Mouse (Mus musculus): ENCODE measurements at regions not wholly inside any gene's neighbourhood (a gene's known extent, or its start where the extent isn't known, plus 50 kb on each side); places are given as distances from the start of the nearest gene placed in this dataset.

GRCm38 (mm10) chr2:133724310-133724709 lies 172.4 kb downstream of the Bmp2 start:
- H3K4me3 ChIP-seq (replicated peaks), result no peak overlapping the region
- H3K4me1 ChIP-seq (ENCODE audit: control insufficient read depth), result no peaks in the 10 kb centered on the region
- H3K9me3 ChIP-seq (ENCODE audit: control insufficient read depth, low read length), result no peaks in the 10 kb centered on the region
- no peaks in the 10 kb centered on the region for H3K36me3 ChIP-seq (ENCODE audit: control insufficient read depth)
- no peak for TF ChIP-seq TAL1 (IDR thresholded peaks at IDR 0.05; ENCODE audit: low read length)
- TF ChIP-seq GATA1 (IDR thresholded peaks at IDR 0.05; ENCODE audit: low read length), result no peak
- H3K27me3 ChIP-seq (ENCODE audit: control insufficient read depth), result no peaks in the 10 kb centered on the region; the same call in 1 of the 2 replicates

DNA sequence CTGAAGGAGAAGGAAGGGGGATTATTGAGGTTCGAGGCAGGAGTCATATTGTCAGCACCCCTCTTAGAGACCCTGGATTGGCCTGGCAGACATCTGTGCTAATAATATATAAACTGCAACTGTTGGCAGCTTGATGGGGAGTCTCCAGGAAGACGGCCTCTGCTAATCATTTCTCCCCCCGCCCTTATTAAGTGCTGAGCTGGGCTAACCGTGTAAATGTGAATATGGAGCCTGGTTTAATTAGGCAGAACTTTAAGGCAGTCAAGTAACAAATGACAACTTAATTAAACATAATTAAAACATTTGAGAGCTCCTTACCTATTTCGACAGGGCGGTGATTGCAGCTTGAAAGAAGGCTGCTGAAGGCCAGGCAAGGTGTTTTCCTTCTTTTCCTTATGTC lies 172.8 kb downstream of the Bmp2 start:
- Histone ChIP-seq H3K4me1 (ENCODE audit: control insufficient read depth) (no peaks in the 10 kb centered on the region), H3K36me3 (ENCODE audit: control insufficient read depth) (no peaks in the 10 kb centered on the region), H3K9me3 (ENCODE audit: control insufficient read depth, low read length) (no peaks in the 10 kb centered on the region), H3K27me3 (ENCODE audit: control insufficient read depth) (no peaks in the 10 kb centered on the region; the same call in 1 of the 2 replicates), H3K4me3 (replicated peaks) (no peak overlapping the region)
- TF ChIP-seq TAL1 (IDR thresholded peaks at IDR 0.05; ENCODE audit: low read length) (no peak), GATA1 (IDR thresholded peaks at IDR 0.05; ENCODE audit: low read length) (no peak)

GRCm38 (mm10) chr2:133734469-133735225 lies 182.7 kb downstream of the Bmp2 start:
- H3K27me3 ChIP-seq (ENCODE audit: control insufficient read depth), result no peaks in the 10 kb centered on the region
- no peaks in the 10 kb centered on the region for H3K36me3 ChIP-seq (ENCODE audit: control insufficient read depth)
- no peak for TF ChIP-seq GATA1 (IDR thresholded peaks at IDR 0.05; ENCODE audit: low read length)
- no peak for TF ChIP-seq TAL1 (IDR thresholded peaks at IDR 0.05; ENCODE audit: low read length)
- no peaks in the 10 kb centered on the region for H3K4me1 ChIP-seq (ENCODE audit: control insufficient read depth)
- no peaks in the 10 kb centered on the region for H3K9me3 ChIP-seq (ENCODE audit: control insufficient read depth, low read length)
- no peak overlapping the region for H3K4me3 ChIP-seq (replicated peaks)

DNA sequence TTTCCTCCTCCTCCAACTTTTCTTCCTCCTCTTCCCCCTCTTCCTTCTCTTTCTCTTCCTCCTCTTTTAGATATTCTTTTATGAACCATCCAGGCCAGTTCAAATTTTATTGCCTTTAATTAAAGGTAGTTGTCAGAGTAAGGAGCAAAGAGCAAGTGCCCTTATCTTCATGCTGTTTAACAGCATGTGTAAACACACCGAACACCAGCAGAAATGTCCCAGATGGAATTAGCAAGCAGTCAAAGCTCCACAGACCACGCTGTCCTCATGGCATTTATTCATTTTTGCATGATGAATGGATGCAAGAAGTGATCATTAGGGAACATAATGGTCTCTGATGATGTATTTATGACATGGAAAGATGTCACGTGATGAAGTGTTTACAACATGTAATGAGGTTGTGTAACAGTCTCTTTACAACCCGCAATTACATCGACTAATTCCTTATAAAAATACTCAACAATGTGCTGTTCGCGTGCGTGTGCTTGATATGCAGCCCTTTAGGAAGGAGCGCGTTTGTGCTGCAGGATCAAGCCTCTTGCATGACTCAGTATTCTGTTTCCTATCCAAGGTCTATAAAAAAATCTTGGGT lies 187.0 kb downstream of the Bmp2 start:
- Histone ChIP-seq H3K9me3 (ENCODE audit: control insufficient read depth, low read length) (no peaks in the 10 kb centered on the region), H3K4me1 (ENCODE audit: control insufficient read depth) (no peaks in the 10 kb centered on the region), H3K36me3 (ENCODE audit: control insufficient read depth) (no peaks in the 10 kb centered on the region), H3K27me3 (ENCODE audit: control insufficient read depth) (no peaks in the 10 kb centered on the region), H3K4me3 (replicated peaks) (no peak overlapping the region)
- TF ChIP-seq GATA1 (IDR thresholded peaks at IDR 0.05; ENCODE audit: low read length) (no peak), TAL1 (IDR thresholded peaks at IDR 0.05; ENCODE audit: low read length) (no peak)

- TF ChIP-seq GATA1 (IDR thresholded peaks at IDR 0.05; ENCODE audit: low read length), result no peak
- no peak for TF ChIP-seq TAL1 (IDR thresholded peaks at IDR 0.05; ENCODE audit: low read length)
- H3K4me3 ChIP-seq (replicated peaks), result no peak overlapping the region
- no peaks in the 10 kb centered on the region for H3K4me1 ChIP-seq (ENCODE audit: control insufficient read depth)
- no peaks in the 10 kb centered on the region for H3K27me3 ChIP-seq (ENCODE audit: control insufficient read depth)
- H3K9me3 ChIP-seq (ENCODE audit: control insufficient read depth, low read length), result no peaks in the 10 kb centered on the region
- H3K36me3 ChIP-seq (ENCODE audit: control insufficient read depth), result no peaks in the 10 kb centered on the region
These were observed 196.5 kb downstream of the Bmp2 start for GRCm38 (mm10) chr2:133748493-133748892.

DNA sequence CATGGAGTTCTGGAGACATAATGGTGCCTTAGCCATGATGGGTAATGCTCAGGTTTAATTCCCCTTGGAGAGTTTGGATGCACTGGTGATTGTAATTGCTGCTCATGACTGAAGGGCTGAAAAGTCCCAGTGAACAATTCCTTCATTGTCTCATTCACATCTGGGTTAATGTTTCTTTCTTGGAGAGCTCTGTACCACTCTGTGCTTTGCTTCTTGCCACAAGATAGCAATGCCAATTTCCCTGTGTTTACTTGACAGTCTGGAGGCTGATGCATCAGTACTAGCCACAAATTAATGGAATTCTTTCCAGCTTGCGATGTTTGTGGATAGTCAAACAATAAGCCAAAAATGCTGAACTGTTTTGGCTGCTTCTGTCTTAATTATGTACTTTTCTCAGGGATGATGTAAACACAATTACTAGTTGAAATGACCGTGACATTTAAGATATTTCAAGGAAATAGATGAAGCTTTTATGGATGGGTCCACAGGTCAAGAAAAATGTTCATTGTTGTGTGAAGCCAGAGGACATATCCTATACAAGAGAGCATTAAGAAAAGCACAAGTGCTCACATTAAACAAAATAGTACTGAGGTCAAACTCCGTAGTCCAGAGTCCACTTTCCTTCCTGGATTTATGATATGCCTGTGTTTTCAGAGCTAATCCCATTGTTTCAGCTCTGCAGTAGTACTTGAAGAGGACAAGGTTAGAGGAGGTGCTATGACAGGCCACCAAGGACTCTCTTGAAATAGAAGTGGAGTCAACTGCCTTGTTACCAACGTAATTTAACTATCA lies 198.1 kb downstream of the Bmp2 start:
- no peaks in the 10 kb centered on the region for H3K4me1 ChIP-seq (ENCODE audit: control insufficient read depth)
- no peak overlapping the region for H3K4me3 ChIP-seq (replicated peaks)
- H3K36me3 ChIP-seq (ENCODE audit: control insufficient read depth), result no peaks in the 10 kb centered on the region
- H3K9me3 ChIP-seq (ENCODE audit: control insufficient read depth, low read length), result no peaks in the 10 kb centered on the region
- no peaks in the 10 kb centered on the region for H3K27me3 ChIP-seq (ENCODE audit: control insufficient read depth)
- no peak for TF ChIP-seq GATA1 (IDR thresholded peaks at IDR 0.05; ENCODE audit: low read length)
- TF ChIP-seq TAL1 (IDR thresholded peaks at IDR 0.05; ENCODE audit: low read length), result no peak

DNA sequence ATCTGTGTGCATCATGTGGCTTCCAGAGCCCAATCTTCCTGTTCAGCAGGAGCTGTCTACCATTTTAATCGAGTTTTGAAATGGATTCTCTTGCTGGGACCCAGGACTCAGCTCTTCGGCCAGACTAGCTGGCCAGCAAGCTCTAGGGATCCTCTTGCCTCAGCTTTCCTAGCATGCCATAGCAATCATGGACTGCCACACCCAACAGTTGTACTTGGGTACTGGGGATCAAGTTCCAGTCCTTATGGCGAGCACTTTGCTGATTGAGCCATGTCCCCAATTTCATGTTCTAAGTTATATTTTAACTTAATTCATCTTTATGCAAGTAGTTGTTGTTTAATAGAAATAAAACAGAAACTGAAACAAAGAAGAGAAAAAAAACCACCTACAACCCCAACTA lies 202.1 kb downstream of the Bmp2 start:
- Histone ChIP-seq H3K9me3 (ENCODE audit: control insufficient read depth, low read length) (no peaks in the 10 kb centered on the region), H3K4me3 (replicated peaks) (no peak overlapping the region), H3K36me3 (ENCODE audit: control insufficient read depth) (no peaks in the 10 kb centered on the region), H3K27me3 (ENCODE audit: control insufficient read depth) (no peaks in the 10 kb centered on the region), H3K4me1 (ENCODE audit: control insufficient read depth) (no peaks in the 10 kb centered on the region)
- TF ChIP-seq GATA1 (IDR thresholded peaks at IDR 0.05; ENCODE audit: low read length), result no peak
- TF ChIP-seq TAL1 (IDR thresholded peaks at IDR 0.05; ENCODE audit: low read length), result no peak

DNA sequence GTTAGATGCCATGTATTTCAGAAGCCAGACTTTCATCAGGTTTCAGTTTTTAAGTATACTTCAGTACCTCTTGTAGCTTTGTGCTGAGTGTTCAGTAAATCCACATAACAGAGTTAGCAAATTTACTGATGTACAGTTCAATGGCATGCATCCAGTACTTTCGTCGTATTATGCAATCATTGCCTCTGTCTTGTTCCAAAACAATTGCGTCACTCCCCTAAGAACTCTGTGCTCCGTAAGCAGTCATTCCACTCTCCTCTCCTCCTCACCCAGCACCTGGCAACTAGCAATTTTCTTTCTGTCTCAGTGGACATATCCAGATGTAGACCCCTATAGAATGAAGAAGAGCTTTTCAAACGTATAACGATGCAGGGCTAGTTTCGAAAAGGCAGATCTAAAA lies 209.5 kb downstream of the Bmp2 start:
- no peak for TF ChIP-seq GATA1 (IDR thresholded peaks at IDR 0.05; ENCODE audit: low read length)
- no peak for TF ChIP-seq TAL1 (IDR thresholded peaks at IDR 0.05; ENCODE audit: low read length)
- H3K27me3 ChIP-seq (ENCODE audit: control insufficient read depth), result no peaks in the 10 kb centered on the region
- H3K4me1 ChIP-seq (ENCODE audit: control insufficient read depth), result no peaks in the 10 kb centered on the region
- H3K9me3 ChIP-seq (ENCODE audit: control insufficient read depth, low read length), result no peaks in the 10 kb centered on the region
- H3K4me3 ChIP-seq (replicated peaks), result no peak overlapping the region
- H3K36me3 ChIP-seq (ENCODE audit: control insufficient read depth), result no peaks in the 10 kb centered on the region

- Histone ChIP-seq H3K9me3 (ENCODE audit: control insufficient read depth, low read length) (no peaks in the 10 kb centered on the region), H3K36me3 (ENCODE audit: control insufficient read depth) (no peaks in the 10 kb centered on the region), H3K27me3 (ENCODE audit: control insufficient read depth) (no peaks in the 10 kb centered on the region), H3K4me3 (replicated peaks) (no peak overlapping the region), H3K4me1 (ENCODE audit: control insufficient read depth) (no peaks in the 10 kb centered on the region)
- TF ChIP-seq TAL1 (IDR thresholded peaks at IDR 0.05; ENCODE audit: low read length) (no peak), GATA1 (IDR thresholded peaks at IDR 0.05; ENCODE audit: low read length) (no peak)
These were observed 216.6 kb downstream of the Bmp2 start for GRCm38 (mm10) chr2:133768546-133768945.

Data from erythroblast, embryonic 14.5 days (primary cell).